Mouse (Mus musculus) CH12.LX (cell line): ENCODE results near the gene Uqcrc1.

Experiments
- CTCF ChIP-seq, 2 experiments: IDR thresholded peaks in 1 of 2; conservative IDR thresholded peaks in 1 of 2; 2 replicates each; pipeline ENCODE4 v1.5.1; 2011 to 2012; ENCODE audit warnings: low read depth in 2 of 2, low read length in 2 of 2, improper control_type of control experiment in 1 of 2, inconsistent platforms in 1 of 2, mild to moderate bottlenecking in 1 of 2, moderate library complexity in 1 of 2
- E2F4 ChIP-seq: IDR thresholded peaks from 2 replicates; pipeline ENCODE4 v1.6.1; 2011; ENCODE audit warnings: low read depth, low read length, improper control_type of control experiment; ENCODE audit not compliant: insufficient replicate concordance
- EP300 ChIP-seq: IDR thresholded peaks from 2 replicates; pipeline ENCODE4 v1.6.1; 2011; ENCODE audit warnings: low read length, improper control_type of control experiment
- MAFK ChIP-seq: IDR thresholded peaks from 2 replicates; pipeline ENCODE4 v1.6.1; 2011; ENCODE audit warnings: low read length, improper control_type of control experiment; ENCODE audit not compliant: insufficient replicate concordance
- MEF2A ChIP-seq: IDR thresholded peaks from 2 replicates; pipeline ENCODE4 v1.6.1; 2014; ENCODE audit warnings: low read depth, mild to moderate bottlenecking, inconsistent platforms, low read length, improper control_type of control experiment, borderline replicate concordance
- ZMIZ1 ChIP-seq: IDR thresholded peaks from 2 replicates; pipeline ENCODE4 v1.6.1; 2012; ENCODE audit warnings: low read depth, mild to moderate bottlenecking, inconsistent platforms, low read length, improper control_type of control experiment

GRCm38 (mm10) chr9:108949231-108949966, 13.0 kb downstream of the Uqcrc1 start:
- TF ChIP-seq ZMIZ1 (no peak), MEF2A (no peak), E2F4 (no peak), EP300 (no peak), MAFK (no peak), CTCF (conservative IDR thresholded peaks at IDR 0.05 in 1 of 2, IDR thresholded peaks at IDR 0.05 in 1 of 2; ENCODE audit: low read depth in 2 of 2, low read length in 2 of 2) (no peak)
